Mouse (Mus musculus): Measurements from ENCODE around the gene Gchfr. TPM values are rescaled to one million over a fixed set of nuclear protein-coding genes. Genes with fewer than 3 reads are reported as not detected.
A peak's percentile ranks its signal among the peaks of the same experiment; 100 is the strongest.

Gene Gchfr
- polyA plus RNA-seq, 1 experiment from 2014 or later = 8.4 TPM

- DNase-seq (ENCODE audit: low spot score) = no peak
- H3K9me3 ChIP-seq (replicated peaks) = no peaks in the 10 kb centered on the region
- 0 out of 2 replicates have a peak, but pooled peaks cover 3% of the 10 kb centered on the region for H3K36me3 ChIP-seq
- WGBS = 48% methylated on average over 2 of the region's 2 CpGs
- no peak overlapping the region for H3K27ac ChIP-seq
- peaks cover 12% of the 10 kb centered on the region for H3K4me1 ChIP-seq
- H3K27me3 ChIP-seq (ENCODE audit: low read depth, poor library complexity, severe bottlenecking) = peaks cover 27% of the 10 kb centered on the region
- H3K4me3 ChIP-seq = no peak overlapping the region
Observed at GRCm38 (mm10) chr2:119161247-119161646, 6.3 kb upstream of the Gchfr start.

- no peak for DNase-seq (ENCODE audit: low spot score)
- no peak overlapping the region for H3K27ac ChIP-seq
- H3K27me3 ChIP-seq (ENCODE audit: low read depth, poor library complexity, severe bottlenecking) = peaks cover 46% of the 10 kb centered on the region
- no peaks in the 10 kb centered on the region for H3K9me3 ChIP-seq (replicated peaks)
- H3K4me3 ChIP-seq = no peak overlapping the region
- H3K36me3 ChIP-seq = no peaks in the 10 kb centered on the region
- WGBS = 77% methylated on average over 3 of the region's 3 CpGs
- H3K4me1 ChIP-seq = peaks cover 17% of the 10 kb centered on the region
Observed at GRCm38 (mm10) chr2:119163135-119163534, 4.4 kb upstream of the Gchfr start.

GRCm38 (mm10) chr2:119163999-119164398, 3.6 kb upstream of the Gchfr start:
- H3K4me1 ChIP-seq = peaks cover 19% of the 10 kb centered on the region
- H3K9me3 ChIP-seq (replicated peaks) = no peaks in the 10 kb centered on the region
- H3K4me3 ChIP-seq = no peak overlapping the region
- 92% methylated on average over 4 of the region's 4 CpGs for WGBS
- DNase-seq (ENCODE audit: low spot score) = no peak
- H3K27me3 ChIP-seq (ENCODE audit: low read depth, poor library complexity, severe bottlenecking) = peaks cover 54% of the 10 kb centered on the region
- no peaks in the 10 kb centered on the region for H3K36me3 ChIP-seq
- H3K27ac ChIP-seq = no peak overlapping the region

GRCm38 (mm10) chr2:119165401-119165800, 2.2 kb upstream of the Gchfr start:
- peaks cover 65% of the 10 kb centered on the region for H3K27me3 ChIP-seq (ENCODE audit: low read depth, poor library complexity, severe bottlenecking)

GRCm38 (mm10) chr2:119167866-119168256, 288 bp downstream of the Gchfr start:
- H3K4me1 ChIP-seq = peaks cover 36% of the 10 kb centered on the region
- no peak for DNase-seq (ENCODE audit: low spot score)
- peaks cover 65% of the 10 kb centered on the region for H3K27me3 ChIP-seq (ENCODE audit: low read depth, poor library complexity, severe bottlenecking)
- H3K27ac ChIP-seq = peak overlapping the region; percentile 54
- 0 out of 2 replicates have a peak, but pooled peaks cover 3% of the 10 kb centered on the region for H3K36me3 ChIP-seq
- H3K4me3 ChIP-seq = peak overlapping the region; percentile 65
- no peaks in the 10 kb centered on the region for H3K9me3 ChIP-seq (replicated peaks)
- 5% methylated on average over 26 of the region's 26 CpGs for WGBS

More at GRCm38 (mm10) chr2:119165401-119165800, 2.2 kb upstream of the Gchfr start:
- Histone ChIP-seq H3K4me3 (no peak overlapping the region), H3K27ac (no peak overlapping the region), H3K4me1 (peaks cover 21% of the 10 kb centered on the region), H3K9me3 (replicated peaks) (no peaks in the 10 kb centered on the region), H3K36me3 (no peaks in the 10 kb centered on the region)
- no peak for DNase-seq (ENCODE audit: low spot score)

- H3K27ac ChIP-seq = no peak overlapping the region
- no peak for DNase-seq (ENCODE audit: low spot score)
- H3K4me1 ChIP-seq = peaks cover 60% of the 10 kb centered on the region
- H3K36me3 ChIP-seq = peaks cover 3% of the 10 kb centered on the region; the same call in 1 of the 2 replicates
- peaks cover 48% of the 10 kb centered on the region for H3K27me3 ChIP-seq (ENCODE audit: low read depth, poor library complexity, severe bottlenecking)
- WGBS = 74% methylated on average over 2 of the region's 2 CpGs
- H3K4me3 ChIP-seq = no peak overlapping the region
- H3K9me3 ChIP-seq (replicated peaks) = no peaks in the 10 kb centered on the region
Observed at GRCm38 (mm10) chr2:119170282-119170681, 2.7 kb downstream of the Gchfr start.

- peaks cover 63% of the 10 kb centered on the region for H3K4me1 ChIP-seq
- H3K27ac ChIP-seq = no peak overlapping the region
- 62% methylated on average over 8 of the region's 8 CpGs for WGBS
- DNase-seq (ENCODE audit: low spot score) = no peak
- H3K36me3 ChIP-seq = peaks cover 8% of the 10 kb centered on the region; the same call in 1 of the 2 replicates
- no peak overlapping the region for H3K4me3 ChIP-seq
- peaks cover 35% of the 10 kb centered on the region for H3K27me3 ChIP-seq (ENCODE audit: low read depth, poor library complexity, severe bottlenecking)
- H3K9me3 ChIP-seq (replicated peaks) = no peaks in the 10 kb centered on the region
Observed at GRCm38 (mm10) chr2:119171574-119171973, 4.0 kb downstream of the Gchfr start.

- H3K9me3 ChIP-seq (replicated peaks) = no peaks in the 10 kb centered on the region
- 86% methylated on average over 7 of the region's 7 CpGs for WGBS
- H3K36me3 ChIP-seq = peaks cover 11% of the 10 kb centered on the region
- no peak overlapping the region for H3K27ac ChIP-seq
- H3K27me3 ChIP-seq (ENCODE audit: low read depth, poor library complexity, severe bottlenecking) = peaks cover 26% of the 10 kb centered on the region
- DNase-seq (ENCODE audit: low spot score) = no peak
- H3K4me3 ChIP-seq = no peak overlapping the region
- H3K4me1 ChIP-seq = peaks cover 54% of the 10 kb centered on the region
Observed at GRCm38 (mm10) chr2:119172446-119172845, 4.9 kb downstream of the Gchfr start.

- Histone ChIP-seq H3K9me3 (replicated peaks) (no peaks in the 10 kb centered on the region), H3K27me3 (ENCODE audit: low read depth, poor library complexity, severe bottlenecking) (peaks cover 21% of the 10 kb centered on the region), H3K36me3 (peaks cover 16% of the 10 kb centered on the region), H3K4me1 (peaks cover 48% of the 10 kb centered on the region), H3K4me3 (peak overlapping the region; percentile 8; the same call in 1 of the 2 replicates), H3K27ac (peak overlapping the region; percentile 62)
- DNase-seq (ENCODE audit: low spot score) = no peak
- WGBS = 18% methylated on average over 13 of the region's 13 CpGs
Observed at GRCm38 (mm10) chr2:119172862-119173576, 5.4 kb downstream of the Gchfr start.

GRCm38 (mm10) chr2:119173991-119174651, 6.5 kb downstream of the Gchfr start, which contains the start of gene Gm14137:
Gm14137 (plus strand) TSS chr2:119174509.
- no peak for DNase-seq (ENCODE audit: low spot score)
- Histone ChIP-seq H3K4me3 (peak within 1 kb of the TSS; percentile 8; the same call in 1 of the 2 replicates), H3K27ac (peak within 1 kb of the TSS; percentile 9), H3K9me3 (replicated peaks) (no peaks in the 10 kb centered on the region), H3K27me3 (ENCODE audit: low read depth, poor library complexity, severe bottlenecking) (peaks cover 10% of the 10 kb centered on the region; the same call in 1 of the 2 replicates), H3K36me3 (peaks cover 24% of the 10 kb centered on the region), H3K4me1 (peaks cover 46% of the 10 kb centered on the region)
- 48% methylated on average over 8 of the region's 8 CpGs for WGBS

- 65% methylated on average over 14 of the region's 14 CpGs for whole genome bisulfite sequencing
- peaks cover 3% of the 10 kb centered on the region; the same call in 1 of the 2 replicates for H3K27me3 ChIP-seq (ENCODE audit: low read depth, poor library complexity, severe bottlenecking)
- DNase-seq (ENCODE audit: low spot score) = no peak
- H3K4me3 ChIP-seq = no peak overlapping the region
- H3K36me3 ChIP-seq = peaks cover 31% of the 10 kb centered on the region
- H3K9me3 ChIP-seq (replicated peaks) = no peaks in the 10 kb centered on the region
- H3K27ac ChIP-seq = peak overlapping the region; percentile 9; the same call in 1 of the 2 replicates
- H3K4me1 ChIP-seq = peaks cover 45% of the 10 kb centered on the region
Observed at GRCm38 (mm10) chr2:119174866-119175265, 7.3 kb downstream of the Gchfr start.

- Histone ChIP-seq H3K4me1 (peaks cover 43% of the 10 kb centered on the region), H3K27me3 (ENCODE audit: low read depth, poor library complexity, severe bottlenecking) (no peaks in the 10 kb centered on the region), H3K4me3 (no peak overlapping the region), H3K27ac (0 out of 2 replicates have a peak overlapping the region, but pooled peaks have one; percentile 9), H3K36me3 (peaks cover 39% of the 10 kb centered on the region), H3K9me3 (replicated peaks) (no peaks in the 10 kb centered on the region)
- WGBS = 67% methylated on average over 6 of the region's 6 CpGs
- no peak for DNase-seq (ENCODE audit: low spot score)
Observed at GRCm38 (mm10) chr2:119175614-119176013, 8.0 kb downstream of the Gchfr start.

- Histone ChIP-seq H3K27ac (no peak overlapping the region), H3K4me1 (peaks cover 39% of the 10 kb centered on the region), H3K9me3 (replicated peaks) (no peaks in the 10 kb centered on the region), H3K4me3 (no peak overlapping the region), H3K36me3 (peaks cover 43% of the 10 kb centered on the region), H3K27me3 (ENCODE audit: low read depth, poor library complexity, severe bottlenecking) (no peaks in the 10 kb centered on the region)
- WGBS = 59% methylated on average over 3 of the region's 3 CpGs
- no peak for DNase-seq (ENCODE audit: low spot score)
Observed at GRCm38 (mm10) chr2:119176761-119177160, 9.2 kb downstream of the Gchfr start.

Measured in limb, embryonic 10.5 days (tissue).